Mouse (Mus musculus): ENCODE data around the gene Fbln1.

Fbln1 gene

DNA sequence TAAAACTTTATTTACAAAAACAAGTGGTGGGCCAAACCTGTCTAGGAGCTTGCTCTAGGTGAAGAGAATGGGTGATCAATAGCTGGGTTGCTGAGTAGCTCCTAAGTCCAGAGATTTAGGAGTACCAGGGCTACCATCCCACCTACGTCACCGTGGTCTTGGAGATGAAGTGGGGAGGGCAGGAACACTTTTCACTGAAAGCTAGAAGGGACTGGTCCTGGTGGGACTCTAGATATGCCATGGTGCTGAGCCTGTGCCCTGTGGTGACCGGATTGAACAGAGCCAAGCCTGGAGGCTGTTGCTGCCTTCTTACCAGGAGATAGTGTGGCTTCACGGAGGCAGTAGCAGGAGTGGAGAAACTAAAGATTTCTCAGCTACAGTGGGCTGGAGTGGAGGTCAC lies 34.3 kb downstream of the Fbln1 start:
- no peak for DNase-seq

DNA sequence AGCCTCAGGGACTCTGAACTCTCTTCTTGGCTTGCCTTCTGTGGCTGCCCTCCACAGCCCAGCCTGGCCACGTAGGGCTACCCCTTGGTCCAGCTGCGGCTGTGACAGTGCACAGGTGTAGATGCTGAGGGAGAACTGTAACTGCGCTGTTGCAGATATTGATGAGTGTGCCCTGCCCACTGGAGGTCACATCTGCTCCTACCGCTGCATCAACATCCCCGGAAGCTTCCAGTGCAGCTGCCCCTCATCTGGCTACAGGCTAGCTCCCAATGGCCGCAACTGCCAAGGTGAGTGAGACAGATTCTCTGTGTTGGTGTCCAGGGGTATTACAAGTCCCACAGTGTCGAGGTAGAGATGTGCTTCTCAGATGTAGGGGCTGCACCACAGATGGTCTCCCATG lies 36.1 kb downstream of the Fbln1 start:
- DNase-seq: no peak

DNA sequence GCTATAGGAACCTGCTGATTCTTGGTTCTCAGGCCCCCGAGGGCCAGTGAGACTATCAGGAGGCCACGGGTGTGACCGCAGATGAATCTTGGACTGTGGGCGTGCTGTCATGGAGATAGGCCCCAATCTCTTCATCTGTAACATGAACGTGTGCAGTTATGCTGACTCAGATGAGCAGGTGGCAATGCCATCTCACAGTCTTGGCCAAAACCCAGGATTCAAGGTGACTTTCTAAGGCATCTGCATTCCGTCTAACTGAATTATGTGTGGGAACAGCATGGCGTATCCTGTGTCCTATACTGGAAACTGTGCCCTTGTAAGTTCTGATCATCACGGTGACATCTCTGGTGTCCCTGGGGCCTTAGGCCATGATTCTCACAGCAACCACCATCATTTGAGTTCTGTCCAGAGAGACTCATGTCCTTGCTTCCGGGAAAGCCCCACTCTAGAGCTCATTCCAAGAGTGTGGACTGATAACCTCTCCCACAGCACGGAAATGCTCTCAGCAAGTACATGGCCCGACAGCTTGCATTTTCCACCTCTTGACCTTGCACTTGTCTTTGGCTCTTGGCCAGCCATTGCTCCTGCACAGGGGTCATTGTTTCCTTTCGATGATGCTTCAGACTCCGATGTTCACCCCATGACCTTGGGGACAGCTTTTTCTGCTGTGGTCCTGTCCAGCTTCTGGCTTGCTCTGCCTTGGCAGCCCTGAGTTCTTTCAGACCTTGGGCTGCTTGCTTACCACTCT lies 38.8 kb downstream of the Fbln1 start:
- DNase-seq: no peak

DNA sequence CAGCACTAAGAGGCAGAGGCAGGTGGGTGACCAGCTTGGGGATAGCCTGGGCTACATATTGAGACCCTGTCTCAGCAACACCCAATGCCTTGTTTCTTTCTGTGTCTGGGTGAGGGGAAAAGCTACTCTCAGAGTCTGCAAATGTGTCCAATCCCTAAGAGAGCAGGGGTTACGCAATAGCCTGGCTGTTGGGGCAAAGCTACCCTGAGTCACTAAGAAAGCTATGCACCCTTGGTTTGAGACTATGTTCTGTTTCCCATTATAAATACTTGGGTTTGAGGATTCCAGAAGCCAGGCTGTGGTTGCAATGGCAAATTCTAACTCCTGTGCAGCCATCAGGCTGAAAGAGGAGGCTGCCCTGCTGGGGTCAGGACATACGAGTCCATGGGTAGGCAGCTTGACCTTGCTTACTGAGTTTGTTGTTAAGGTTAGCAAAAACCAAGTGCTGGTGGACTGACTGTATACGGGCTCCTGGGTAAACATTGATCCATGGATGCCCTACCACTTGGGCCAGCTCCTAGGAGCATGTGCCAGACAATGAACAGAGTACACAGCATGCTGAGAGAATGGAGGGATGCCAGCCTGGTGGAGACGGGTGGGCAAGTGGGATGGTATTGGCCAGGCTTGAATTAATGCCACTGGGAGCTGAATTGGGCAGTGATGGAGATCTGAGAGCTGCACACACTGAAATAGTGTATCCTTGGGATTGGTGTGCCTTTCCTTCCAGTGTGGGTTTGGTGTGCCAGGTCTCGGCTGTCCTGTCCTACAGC lies 39.7 kb downstream of the Fbln1 start:
- no peak for DNase-seq

DNA sequence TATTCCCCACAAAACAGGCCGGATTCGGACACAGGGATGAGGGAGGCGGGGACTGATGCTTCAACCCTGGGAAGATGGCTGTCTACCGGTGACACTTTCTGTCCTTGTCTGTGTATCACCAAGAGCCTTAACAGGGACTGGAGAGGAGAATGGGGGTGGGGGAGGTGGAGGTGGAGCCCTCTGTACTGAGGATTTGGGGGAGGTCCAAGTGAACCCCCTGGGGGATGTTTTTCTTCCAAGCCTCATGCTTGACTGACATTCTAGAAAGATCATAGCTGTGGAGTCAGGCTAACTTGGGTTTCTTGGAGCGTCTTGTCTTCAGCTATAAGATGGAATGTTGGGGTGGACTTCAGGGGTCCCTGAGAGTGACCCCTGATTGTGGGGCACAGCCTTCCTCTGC lies 40.3 kb downstream of the Fbln1 start:
- DNase-seq: no peak

DNA sequence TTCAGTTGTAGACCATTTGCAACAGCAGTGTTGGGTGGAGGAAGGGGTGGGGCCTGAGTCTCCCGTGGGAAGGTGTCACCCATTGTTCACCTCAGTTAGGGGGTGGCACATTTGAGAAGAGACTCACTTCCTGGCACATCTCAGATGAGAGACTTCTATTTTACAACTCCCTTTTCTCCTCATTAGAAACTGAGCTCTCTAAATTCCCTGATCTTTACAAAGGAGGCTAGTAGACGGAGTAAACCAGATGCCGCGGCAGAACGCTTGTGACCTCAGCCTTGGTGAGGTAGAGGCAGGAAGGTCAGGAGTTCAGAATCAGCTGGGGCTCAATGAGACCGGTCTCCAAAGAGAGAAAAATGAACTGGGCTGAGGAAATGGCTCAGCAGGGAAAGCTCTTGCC lies 41.2 kb downstream of the Fbln1 start:
- DNase-seq: no peak

DNA sequence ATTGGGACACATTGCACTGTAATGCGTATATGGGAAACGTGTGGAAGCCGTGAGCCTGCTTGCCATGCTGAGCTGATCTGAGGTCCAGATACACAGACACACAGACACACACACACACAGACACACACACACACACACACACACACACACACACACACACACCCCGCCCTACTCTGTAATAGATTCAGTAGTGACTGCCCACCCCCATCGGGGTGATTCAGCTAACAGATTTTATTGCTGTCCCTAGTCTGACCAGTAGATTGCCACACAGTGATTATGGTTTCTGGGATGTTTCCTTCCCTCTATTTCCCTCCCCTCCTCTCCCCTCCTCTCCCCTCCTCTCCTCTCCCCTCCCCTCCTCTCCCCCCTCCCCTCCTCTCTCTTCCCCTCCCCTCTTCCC lies 42.6 kb downstream of the Fbln1 start:
- no peak for DNase-seq

DNA sequence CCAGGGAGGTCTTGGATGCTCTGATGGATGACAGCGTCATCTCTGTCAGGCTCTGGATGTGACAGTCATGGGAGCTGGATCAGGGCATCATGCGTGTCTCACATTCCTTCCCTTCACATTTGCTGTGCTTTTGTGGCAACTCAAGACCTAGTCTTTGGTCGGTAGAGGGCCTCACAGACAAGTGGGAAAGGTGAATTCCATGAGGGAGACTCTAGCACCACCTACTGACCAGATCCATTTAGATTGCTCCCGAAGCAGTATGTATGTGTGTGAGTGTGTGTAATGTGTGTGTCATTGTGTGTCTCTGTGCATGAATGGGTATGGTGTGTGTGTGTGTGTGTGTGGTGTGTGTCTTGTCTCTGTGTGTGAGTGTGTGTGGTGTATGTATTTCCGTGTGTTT lies 43.5 kb downstream of the Fbln1 start:
- DNase-seq: peak; percentile 21

DNA sequence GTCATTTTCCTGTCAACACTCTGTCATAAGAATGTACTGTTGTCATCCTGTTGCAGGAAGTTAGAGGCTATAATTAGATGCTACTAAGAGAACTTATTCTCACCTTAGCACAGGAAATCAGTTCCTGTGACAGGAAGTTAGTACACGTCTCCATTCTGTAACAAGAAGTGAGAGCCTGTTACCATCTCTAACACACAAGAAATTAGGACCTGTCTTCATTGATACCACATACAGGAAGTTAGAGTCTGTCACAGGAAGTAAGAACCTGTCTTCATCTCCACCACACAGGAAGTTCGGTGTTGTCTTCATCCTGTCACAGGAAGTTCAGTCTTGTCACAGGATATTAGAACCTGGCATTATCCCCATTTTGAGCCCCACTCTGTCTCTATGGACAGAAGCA lies 44.7 kb downstream of the Fbln1 start:
- no peak for DNase-seq

DNA sequence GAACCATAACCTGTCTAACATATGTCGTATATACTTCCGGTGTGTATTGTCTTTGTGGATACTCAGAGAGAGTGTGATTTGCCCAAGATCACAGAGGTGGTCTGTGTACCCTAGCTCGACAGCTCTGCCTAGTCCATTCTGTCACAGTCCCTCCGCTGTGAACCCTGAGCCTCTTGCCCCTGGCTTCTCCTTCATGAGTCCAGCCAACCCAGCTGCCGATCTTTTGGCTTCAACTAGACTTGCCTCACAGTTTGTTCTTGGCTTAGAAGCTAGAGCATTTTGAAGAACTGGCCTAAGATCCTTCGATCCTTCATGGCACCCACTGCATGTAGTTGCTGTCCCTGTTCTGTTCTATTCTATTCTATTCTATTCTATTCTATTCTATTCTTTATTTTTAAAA lies 46.7 kb downstream of the Fbln1 start:
- no peak for DNase-seq

DNA sequence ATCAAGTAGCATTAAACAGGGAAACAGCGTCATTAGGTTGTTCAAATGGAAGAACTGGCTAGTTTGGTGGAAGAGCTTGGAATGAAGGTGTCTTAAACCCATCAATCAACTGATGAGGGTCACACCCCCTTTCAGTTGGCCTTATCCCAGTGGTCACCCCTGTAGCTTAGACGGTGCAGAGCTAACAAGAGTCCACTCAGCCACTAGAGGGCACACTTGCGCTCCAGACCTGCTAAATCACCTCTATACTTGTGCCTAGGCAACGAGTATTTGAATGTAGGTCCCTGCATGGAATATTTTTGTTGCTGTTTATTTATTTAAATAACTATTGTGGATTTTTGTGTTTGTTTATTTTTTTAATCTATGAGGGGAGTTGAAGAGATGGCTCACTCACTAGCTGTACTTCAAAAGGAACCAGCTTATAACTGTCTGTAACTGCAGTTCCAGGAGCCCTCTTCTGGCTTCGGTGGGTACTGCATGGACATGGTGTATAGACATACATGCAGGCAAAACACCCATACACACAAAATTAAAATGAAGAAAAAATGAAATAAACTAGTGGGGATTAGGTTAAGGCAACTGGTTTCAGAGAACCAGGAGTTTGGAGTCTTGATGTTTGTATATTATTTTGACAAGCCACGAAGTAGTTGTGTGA lies 52.2 kb downstream of the Fbln1 start:
- DNase-seq: no peak

DNA sequence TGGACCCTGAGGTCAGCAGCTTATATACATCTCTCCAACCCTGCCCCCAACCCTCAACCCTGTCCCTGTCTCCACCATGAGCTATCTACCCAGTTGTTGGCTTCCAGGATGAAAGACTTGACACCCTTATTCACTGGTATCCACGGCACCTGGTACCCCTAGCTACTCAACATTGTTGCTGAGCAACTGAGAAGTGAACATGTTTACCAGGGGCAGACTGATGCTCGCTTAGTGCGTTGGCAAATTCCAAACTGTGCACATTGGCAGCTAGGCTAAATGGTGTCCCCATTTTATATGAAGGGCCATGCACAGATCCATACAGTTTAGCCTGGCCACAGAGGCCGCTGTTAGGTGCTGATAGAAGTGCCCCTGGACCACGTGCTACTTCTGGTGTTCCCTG lies 57.1 kb downstream of the Fbln1 start:
- DNase-seq: no peak

DNA sequence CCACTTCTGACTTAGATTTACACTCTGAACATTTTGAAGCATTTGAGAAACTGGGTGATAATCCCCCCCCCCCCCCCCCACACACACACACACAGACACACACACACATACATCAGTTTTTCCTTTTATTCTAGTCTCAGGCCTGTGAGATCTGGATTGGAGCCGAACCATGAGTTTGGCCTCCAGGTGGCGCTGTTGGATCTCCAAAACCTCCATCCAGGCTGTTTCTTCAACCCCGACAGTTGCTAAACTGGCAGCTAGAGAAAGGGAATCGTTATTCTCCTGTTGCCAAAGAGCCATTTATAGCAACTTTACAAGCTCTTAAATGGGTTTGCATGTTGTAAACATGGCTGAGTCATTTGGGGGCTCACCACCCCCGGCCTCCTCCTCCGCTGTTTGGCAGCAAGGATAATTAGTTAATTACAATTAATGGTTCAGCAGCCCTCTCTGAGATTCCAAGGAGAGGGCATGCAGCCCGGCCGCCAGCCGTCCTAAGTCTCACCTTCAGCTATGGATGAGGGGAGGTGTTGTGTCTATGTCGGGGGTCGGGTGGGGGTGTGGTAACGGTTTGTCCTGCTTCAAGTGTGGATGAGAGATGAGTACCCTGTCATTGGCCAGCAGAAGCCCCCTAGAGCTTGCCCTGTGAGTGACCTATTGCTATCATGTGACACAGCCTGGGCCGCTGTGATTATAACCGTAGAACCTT lies 61.1 kb downstream of the Fbln1 start:
- peak; percentile 59 for DNase-seq

DNA sequence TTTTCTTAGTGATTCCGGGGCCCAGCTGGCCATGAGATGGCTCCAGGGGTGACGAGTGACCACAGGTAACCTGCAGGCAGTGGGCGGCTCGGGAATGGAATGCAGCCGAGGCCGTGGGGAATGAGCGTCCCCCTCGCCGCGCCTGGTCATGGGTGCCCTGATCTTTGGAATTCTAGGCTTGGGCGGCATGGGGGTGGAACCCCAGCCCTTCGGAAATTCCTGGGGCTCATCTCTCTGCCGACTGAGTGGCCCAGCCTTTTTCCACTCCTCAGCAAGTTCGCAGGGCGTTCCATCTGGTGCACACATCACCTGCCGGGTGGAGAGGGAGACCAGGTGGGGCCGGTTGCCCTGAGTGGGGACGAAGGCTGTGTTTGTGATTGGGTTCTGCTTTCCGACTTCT lies 62.1 kb downstream of the Fbln1 start:
- DNase-seq: no peak

DNA sequence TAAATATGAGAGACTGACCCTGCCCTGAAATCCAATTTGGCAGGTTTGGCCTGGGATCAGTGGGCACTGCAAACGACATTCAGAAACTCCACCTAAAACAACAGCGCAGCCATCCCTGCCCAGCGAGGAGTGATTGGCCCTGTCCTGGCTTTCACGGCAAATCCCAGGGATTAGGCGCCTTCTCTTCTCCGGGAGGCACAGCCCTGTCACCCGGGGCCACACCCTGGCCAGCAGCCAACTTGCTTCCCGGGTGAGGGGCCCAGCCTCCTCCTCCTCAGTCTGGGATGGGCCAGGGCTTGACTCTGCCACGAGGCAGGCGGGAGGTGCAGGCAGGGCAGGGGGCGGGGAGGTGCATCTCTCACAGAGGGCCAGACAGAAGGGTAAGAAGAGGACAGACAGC lies 67.2 kb downstream of the Fbln1 start:
- no peak for DNase-seq

DNA sequence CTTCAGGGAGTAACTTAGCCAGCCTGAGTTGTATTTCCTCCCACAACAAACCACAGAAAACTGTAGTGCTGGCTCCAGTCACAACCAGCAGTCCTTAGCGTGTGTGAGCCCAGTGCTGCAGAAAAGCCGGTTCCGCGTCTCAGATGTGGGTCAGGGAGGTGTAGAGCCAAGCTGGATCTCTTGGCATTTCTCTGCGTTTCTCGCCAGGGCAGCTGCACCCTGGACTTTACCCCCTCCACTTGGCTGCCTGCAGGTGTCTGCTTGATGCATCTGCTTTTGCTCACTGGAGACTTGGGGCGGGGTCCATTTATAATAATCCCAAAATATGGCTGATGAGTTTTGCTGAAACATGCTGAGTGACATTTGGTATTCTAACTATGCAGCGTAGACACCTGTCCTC lies 71.5 kb downstream of the Fbln1 start:
- no peak for DNase-seq

DNA sequence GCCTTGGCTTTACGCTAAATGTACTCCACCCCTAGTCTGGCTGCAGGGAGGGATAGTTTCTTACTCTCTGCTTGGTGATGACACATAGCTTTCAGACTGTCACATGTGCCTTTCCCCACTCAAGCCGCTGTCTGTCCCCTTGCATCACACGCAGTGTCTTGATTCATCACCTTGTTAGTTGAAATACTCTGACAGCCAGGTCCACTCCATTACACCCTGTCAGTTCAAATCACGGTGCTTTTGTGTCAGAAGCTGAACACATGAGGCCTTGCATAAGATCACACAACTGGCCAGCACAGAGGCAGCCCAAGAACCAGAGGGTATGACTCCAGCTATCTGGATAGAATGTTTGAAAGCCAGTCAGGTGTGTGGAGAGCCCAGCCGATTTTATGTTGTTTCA lies 73.2 kb downstream of the Fbln1 start:
- no peak for DNase-seq

DNA sequence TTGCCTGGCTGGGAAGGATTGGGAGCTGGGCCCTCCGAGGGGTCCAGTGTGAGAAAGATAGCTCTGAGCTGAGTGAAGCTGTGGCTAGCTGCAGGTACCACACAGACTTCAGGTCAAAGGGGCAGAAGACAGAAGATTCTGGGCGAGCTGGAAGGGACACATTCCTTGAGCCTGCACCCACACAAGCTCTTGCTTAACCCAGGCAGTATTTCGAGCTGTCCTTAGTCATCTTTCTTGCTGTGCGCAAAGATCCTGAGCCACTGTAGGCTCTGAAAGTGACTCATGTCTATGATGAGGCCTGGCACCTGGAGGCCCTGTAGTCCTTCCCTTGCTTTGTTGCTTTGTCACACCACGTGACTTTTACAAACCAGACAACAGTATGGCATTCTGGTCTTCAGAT lies 76.3 kb downstream of the Fbln1 start:
- no peak for DNase-seq

DNA sequence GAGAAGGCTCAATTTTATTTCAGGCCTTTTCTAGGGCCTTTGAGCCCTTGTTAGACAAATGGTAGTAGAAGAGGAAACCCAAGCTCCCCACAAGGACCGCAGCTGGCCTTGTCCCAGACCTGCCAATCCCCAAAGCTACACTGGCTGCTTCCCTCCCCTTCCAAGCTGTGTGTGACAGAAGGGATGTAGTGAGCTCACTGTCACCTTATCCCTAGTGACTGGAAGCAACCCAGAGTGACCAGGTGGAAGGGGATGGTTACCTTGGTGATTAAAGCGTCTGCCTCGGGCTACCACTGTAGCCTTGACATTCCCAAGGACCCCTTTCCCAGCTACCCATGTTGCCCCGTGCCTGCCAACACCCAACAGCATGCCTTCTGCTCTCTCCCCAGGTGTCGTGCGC lies 78.9 kb downstream of the Fbln1 start:
- DNase-seq: no peak

DNA sequence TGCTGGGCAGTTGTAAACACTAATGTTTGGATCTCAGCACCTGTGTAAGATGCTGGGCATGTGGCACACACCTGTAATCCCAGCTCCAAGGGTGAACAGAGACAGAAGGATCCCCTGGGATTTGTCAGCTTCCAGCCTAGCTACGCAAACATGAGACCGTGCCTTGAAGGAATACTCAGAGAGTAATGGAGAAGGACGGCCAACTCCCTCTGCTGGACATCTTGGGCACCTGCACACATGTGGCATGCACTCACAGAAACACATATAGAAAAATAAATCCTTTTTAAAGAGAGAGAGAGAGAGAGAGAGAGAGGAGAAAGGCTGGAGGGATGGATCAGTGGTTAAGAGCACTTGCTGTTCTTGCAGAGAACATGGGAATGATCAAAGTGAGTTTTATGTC lies 88.9 kb downstream of the Fbln1 start:
- DNase-seq: no peak

DNA sequence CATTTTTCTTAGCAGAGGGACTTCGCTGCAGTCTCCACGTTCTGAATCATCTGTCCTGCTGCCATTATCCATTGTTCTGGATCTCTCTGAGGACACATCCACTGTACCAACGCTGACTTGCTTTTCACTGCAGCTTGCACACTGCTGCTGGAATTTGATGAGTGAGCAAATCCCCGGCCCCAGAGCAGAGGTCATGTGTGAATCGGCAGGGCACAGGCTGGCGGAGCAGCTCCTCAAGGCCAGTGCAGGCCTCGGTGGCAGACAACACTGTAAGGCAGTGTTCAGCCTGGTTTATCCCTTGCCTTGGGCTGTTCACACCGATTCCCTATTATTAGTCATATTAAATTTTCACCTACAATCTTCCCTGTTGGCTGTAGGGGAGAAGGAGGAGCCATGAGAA lies 89.8 kb downstream of the Fbln1 start:
- no peak for DNase-seq

DNA sequence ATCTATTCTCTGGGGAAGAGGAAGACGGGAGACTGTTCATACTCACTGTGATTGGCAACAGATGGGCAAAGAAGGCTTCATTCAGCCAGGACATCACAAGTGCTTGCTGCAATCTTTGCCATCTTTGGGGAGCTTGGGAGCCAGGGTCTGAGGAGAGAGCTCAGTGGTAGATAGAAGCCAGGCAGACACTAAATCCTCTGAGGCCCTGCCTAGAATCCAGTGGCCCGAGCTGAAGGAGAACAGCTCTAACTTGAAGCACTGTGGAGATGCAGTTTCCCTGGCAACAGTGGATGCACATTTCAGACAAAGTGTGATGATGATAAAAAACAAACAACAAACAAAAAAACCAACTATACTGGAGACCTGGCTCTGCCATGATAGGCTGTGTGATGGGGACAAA lies 90.2 kb downstream of the Fbln1 start:
- no peak for DNase-seq

DNA sequence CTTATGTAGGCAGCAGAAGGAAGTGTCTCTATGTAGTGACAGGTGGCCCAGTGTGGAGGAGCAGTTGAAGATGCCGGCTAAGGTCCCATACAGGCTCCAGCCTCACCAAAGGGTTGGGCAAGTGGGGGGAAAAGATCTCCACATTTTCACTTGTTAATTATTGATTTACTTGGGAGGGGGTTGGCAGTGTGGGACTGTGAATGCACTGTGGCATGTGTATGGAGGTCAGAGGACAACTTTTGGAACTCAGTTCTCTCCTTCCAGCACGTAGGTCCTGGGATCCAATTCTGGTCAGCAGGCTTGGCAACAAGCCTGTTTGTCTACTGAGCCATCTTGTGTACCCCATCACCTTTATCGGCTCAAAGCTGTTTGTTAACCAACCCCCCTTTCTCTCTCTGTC lies 90.8 kb downstream of the Fbln1 start:
- no peak for DNase-seq

Data from cerebellum, adult 9-11 months (tissue).